Mouse (Mus musculus): ENCODE results near the gene Mrpl14. TPM values are rescaled to one million over a fixed set of nuclear protein-coding genes. Genes with fewer than 3 reads are reported as not detected.

Mrpl14 gene
- polyA plus RNA-seq, 1 experiment: 39.0 TPM

DNA sequence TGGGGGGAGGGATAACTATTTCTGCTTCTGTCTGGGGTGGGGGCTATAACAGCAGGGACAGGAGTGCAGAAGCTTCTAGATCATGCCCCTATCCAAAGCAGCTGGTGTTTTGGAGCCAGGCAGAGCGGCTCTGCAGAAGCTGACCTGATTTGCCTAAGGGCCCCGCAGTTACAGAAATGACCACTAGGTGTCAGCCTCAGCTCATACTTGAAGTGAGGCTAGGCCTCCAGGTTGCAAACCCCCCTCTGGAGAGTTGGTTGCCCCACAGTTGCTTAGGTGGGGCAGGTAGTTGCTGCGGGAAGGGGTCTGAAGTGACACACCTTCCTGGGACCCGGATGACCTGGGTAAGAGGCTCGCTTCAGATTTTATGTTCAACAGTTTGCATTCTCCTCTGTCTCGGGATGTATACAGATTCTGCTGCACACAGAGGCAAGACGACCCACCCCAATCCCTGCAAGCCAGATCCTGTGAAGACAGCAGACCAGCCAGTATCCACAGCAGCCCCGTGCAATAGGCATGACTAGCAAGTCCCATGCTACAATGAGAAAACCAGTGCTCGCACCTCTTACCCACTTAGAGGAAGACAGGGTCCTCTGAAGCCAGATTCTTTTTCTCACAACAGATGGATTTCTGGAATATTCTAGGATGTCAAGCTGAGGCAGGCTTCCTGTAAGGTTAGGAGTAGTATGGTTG is 45.2 kb downstream of the Mrpl14 start:
- Histone ChIP-seq H3K4me1 (ENCODE audit: control insufficient read depth, insufficient read depth, low read length) (0 out of 2 replicates have a peak, but pooled peaks cover 6% of the 10 kb centered on the region), H3K4me3 (ENCODE audit: insufficient read depth, low read length) (no peak overlapping the region), H3K27ac (ENCODE audit: insufficient read depth, low read length) (no peak overlapping the region)
- TF ChIP-seq POLR2A (IDR thresholded peaks at IDR 0.05; ENCODE audit: low read depth, low read length) (no peak), CTCF (IDR thresholded peaks at IDR 0.05; ENCODE audit: borderline replicate concordance, insufficient read depth, low read length) (peak; percentile 52; the same call in 1 of the 2 replicates)

DNA sequence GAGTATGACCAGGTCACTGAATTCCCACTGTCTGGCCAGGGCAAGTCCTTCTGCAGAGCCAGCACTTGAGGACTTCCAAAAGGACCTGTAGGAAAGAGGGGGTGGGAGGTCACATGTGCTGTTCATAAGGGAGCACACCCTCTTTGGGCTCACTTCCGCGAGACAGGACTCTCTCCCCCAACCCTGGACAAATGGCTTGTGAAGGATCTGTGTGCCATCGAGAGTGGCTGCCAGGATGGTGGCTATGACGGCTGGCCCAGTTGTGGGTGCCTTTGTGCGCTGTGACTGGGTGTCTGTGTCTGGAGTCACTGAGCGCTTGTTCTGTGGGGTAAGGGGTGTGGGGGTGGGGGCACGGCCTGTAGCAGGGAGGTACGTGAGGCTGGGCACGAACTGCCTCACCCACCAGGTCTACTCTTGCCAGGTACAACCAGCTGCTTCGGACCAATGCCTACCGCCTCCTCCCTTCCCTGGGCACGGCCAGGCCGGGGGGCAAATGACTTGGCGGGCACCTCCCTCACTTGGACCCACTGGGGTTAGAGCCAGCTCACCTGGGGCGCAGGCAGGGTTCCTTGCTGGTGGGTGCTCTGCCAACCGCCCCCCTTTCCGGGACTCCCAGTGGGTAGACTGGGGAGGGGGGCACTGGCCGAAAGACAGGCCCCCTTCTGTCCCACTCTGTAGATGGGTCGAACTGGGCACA is 47.1 kb downstream of the Mrpl14 start:
- Histone ChIP-seq H3K4me1 (ENCODE audit: control insufficient read depth, insufficient read depth, low read length) (peaks cover 6% of the 10 kb centered on the region; the same call in 1 of the 2 replicates), H3K4me3 (ENCODE audit: insufficient read depth, low read length) (no peak overlapping the region), H3K27ac (ENCODE audit: insufficient read depth, low read length) (no peak overlapping the region)
- TF ChIP-seq POLR2A (IDR thresholded peaks at IDR 0.05; ENCODE audit: low read depth, low read length): no peak
- TF ChIP-seq CTCF (IDR thresholded peaks at IDR 0.05; ENCODE audit: borderline replicate concordance, insufficient read depth, low read length): no peak

DNA sequence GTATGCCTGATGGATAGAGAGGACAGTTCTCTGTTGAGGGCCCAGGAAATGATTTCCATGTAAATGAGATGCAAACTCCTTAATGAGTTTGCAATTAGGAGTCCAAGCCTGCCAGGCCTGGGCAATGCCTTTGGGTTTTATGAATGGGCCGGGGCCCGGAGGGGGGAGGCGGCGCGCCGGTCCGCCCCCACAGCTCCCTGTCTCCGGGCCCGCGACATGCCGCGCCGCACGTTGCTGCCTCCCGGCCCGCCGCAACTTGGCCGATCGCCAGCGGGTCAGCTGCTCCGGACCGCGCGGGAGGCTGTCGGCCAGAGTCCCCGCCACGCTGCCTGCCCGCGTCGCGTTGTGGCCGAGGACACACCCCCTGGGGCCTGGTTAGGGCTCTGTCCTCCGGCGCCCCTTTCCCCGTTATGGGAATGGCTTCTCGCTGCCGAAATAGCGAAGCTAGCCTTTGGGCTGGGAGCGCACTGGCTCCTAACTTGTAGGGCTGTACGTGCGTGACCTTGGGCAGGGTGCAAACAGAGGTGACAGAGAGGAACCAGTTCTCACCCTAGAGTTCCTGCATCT is 47.7 kb downstream of the Mrpl14 start, which contains the start of gene 1600014C23Rik:
Gene 1600014C23Rik (minus strand): TSS at position 110 of the 567 bp plus-strand sequence.
- no peak for TF ChIP-seq CTCF (IDR thresholded peaks at IDR 0.05; ENCODE audit: borderline replicate concordance, insufficient read depth, low read length)
- no peak for TF ChIP-seq POLR2A (IDR thresholded peaks at IDR 0.05; ENCODE audit: low read depth, low read length)
- H3K4me3 ChIP-seq (ENCODE audit: insufficient read depth, low read length): no peak within 1 kb of the TSS
- H3K27ac ChIP-seq (ENCODE audit: insufficient read depth, low read length): no peak within 1 kb of the TSS
- peaks cover 6% of the 10 kb centered on the region; the same call in 1 of the 2 replicates for H3K4me1 ChIP-seq (ENCODE audit: control insufficient read depth, insufficient read depth, low read length)

DNA sequence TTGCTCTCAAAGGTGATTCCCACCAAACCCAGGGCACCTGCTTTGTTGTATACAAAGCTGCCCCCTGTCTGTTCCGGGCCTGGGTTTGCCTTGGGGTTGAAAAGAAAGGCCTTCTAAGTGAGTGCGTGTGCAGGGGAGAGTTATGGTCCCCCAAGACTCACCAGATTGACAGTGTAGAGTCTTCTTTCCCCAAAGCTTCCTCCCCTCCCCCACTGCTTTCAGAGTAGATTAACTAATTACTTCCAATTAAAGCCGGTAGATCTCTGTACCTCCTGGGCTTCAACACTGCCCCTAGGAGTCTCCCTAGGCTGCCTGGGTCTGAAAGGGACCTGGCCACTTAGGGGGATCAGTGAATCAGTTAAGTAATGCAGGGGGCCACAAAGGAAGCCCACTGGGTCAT is 48.2 kb downstream of the Mrpl14 start:
- no peak overlapping the region for H3K27ac ChIP-seq (ENCODE audit: insufficient read depth, low read length)
- H3K4me3 ChIP-seq (ENCODE audit: insufficient read depth, low read length): no peak overlapping the region
- peaks cover 6% of the 10 kb centered on the region; the same call in 1 of the 2 replicates for H3K4me1 ChIP-seq (ENCODE audit: control insufficient read depth, insufficient read depth, low read length)
- TF ChIP-seq CTCF (IDR thresholded peaks at IDR 0.05; ENCODE audit: borderline replicate concordance, insufficient read depth, low read length): no peak
- no peak for TF ChIP-seq POLR2A (IDR thresholded peaks at IDR 0.05; ENCODE audit: low read depth, low read length)

DNA sequence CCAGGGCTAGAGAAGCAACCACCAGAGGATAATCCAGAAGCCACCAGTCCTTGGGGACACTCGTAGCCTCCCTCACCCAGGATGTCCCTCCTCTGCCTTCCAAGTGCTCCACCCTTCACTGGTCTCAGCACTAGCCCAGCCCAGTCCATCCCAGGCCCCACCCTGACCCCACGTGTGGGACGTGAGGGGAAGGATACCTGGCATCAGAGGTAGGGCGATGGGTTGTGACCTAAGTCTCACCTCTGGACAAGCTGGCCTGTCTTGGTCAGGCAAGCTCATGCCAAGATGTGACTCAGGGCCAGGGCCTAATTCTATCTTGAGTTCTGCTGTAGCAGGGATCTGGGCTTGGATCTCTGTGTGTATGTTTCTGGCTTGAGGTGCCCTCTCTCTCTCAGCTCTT is 48.8 kb downstream of the Mrpl14 start:
- Histone ChIP-seq H3K4me3 (ENCODE audit: insufficient read depth, low read length) (no peak overlapping the region), H3K27ac (ENCODE audit: insufficient read depth, low read length) (no peak overlapping the region), H3K4me1 (ENCODE audit: control insufficient read depth, insufficient read depth, low read length) (peaks cover 6% of the 10 kb centered on the region; the same call in 1 of the 2 replicates)
- TF ChIP-seq CTCF (IDR thresholded peaks at IDR 0.05; ENCODE audit: borderline replicate concordance, insufficient read depth, low read length) (no peak), POLR2A (IDR thresholded peaks at IDR 0.05; ENCODE audit: low read depth, low read length) (no peak)

DNA sequence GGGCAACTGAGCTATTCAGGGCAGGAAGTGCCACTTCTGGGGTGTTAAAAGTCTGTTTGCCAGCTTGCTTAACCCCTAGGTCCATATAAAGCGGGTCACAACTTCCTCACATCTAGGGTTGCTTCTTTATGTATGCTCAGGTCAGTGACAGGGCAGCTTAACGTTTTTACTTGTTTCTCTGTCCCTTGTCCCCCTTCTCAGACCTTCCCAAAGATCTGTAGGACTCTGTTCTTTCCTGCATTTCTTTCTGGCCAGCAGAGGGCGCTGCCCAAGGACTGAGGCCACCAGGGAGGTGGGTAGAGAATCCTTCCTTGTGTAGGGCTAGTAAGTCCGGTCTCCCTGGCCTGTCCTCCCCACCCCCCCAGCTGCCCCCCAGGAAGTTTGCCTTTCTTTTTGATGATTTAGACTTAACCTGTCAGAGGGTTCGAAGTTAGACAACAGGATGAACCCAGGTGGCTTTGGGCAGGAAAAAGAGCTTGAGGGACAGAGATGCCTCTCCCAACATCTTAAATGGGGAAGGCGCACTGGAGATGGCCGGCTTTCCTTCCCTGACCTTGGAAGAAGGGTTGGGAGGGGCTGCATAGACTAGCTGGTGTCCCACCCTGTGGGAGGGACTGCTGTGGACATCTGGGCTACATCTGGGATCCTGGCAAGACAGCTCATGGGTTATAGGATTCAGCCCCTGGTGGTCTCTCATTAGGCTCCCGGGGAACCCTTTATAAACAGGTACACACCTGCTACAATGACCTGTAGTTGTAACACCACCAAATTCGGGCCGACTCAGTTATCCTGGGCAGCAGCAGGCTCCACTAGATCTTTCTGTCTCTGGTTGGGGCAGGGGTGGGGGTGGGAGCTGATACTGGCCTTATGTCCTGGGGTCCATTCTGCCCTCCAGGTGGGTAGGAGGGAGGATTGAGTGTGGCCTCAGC is 49.5 kb downstream of the Mrpl14 start:
- peak overlapping the region; percentile 50 for H3K27ac ChIP-seq (ENCODE audit: insufficient read depth, low read length)
- H3K4me1 ChIP-seq (ENCODE audit: control insufficient read depth, insufficient read depth, low read length): peaks cover 6% of the 10 kb centered on the region; the same call in 1 of the 2 replicates
- H3K4me3 ChIP-seq (ENCODE audit: insufficient read depth, low read length): peak overlapping the region; percentile 47; the same call in 1 of the 2 replicates
- TF ChIP-seq POLR2A (IDR thresholded peaks at IDR 0.05; ENCODE audit: low read depth, low read length): peak; percentile 41
- peak; percentile 76; the same call in 1 of the 2 replicates for TF ChIP-seq CTCF (IDR thresholded peaks at IDR 0.05; ENCODE audit: borderline replicate concordance, insufficient read depth, low read length)

DNA sequence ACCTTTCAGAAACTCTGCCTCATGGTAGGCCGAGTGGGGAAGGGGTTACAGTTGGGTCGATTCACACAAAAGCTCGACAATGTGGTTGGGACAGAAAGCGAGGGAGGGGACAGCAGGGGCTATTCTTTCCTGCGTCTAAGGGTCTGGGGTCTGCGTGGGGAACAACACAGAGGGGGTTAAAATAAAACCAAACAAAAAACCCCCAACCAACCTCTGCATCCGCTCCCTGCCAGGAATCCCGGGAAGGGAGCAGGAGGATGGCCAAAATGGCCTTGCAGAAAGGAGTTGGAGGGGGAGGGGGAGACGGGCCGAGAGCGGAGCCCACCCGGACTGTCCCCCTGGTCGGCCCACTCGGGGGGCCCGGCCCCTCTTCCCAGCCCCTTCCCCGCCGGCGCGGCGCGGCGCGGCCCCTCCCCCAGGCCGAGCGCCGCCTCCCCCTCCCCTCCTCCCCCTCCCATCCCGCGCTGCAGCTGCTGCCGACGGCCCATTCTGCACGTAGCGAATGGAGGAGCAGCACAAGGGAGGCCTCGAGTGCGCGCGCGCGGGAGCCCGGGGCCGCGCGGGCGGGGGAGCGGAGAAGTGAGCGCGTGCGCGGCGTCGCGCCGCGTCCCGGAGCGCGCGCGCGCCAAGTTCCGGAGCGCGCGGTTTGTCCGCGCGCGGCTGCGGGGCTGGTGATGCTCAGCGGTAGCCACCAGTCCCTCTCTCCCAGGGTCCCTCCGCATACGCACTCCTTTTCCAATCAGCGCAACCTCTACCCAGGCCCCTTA is 50.4 kb downstream of the Mrpl14 start:
- Histone ChIP-seq H3K4me1 (ENCODE audit: control insufficient read depth, insufficient read depth, low read length) (peaks cover 6% of the 10 kb centered on the region; the same call in 1 of the 2 replicates), H3K4me3 (ENCODE audit: insufficient read depth, low read length) (peak overlapping the region; percentile 47), H3K27ac (ENCODE audit: insufficient read depth, low read length) (peak overlapping the region; percentile 50)
- TF ChIP-seq CTCF (IDR thresholded peaks at IDR 0.05; ENCODE audit: borderline replicate concordance, insufficient read depth, low read length) (no peak), POLR2A (IDR thresholded peaks at IDR 0.05; ENCODE audit: low read depth, low read length) (peak; percentile 63; the same call in 1 of the 2 replicates)

DNA sequence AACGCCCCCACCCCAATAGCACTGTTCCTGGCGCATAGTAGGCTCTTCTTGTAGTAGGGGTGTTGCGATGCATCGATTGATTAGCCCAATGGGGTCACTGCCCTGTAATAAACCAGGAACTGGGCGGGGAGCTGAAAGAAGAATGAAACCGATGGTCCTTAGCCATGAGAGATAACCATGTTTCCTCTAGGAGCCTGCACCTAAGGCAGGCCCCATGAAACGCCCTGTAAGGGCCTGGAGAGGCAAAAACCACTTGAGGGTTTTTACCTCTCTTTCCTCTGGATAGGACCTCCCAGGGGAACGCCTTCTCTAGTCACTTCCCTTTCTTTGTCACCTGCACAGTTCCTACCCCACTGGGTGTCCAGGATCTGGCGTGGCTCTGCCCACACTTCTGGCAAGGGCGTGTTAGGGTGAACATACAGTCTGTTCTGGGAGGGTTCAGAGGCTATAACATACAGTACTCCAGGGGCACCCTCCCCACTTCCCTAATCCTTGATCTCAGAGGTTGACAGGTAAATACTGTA is 51.0 kb downstream of the Mrpl14 start:
- no peak for TF ChIP-seq POLR2A (IDR thresholded peaks at IDR 0.05; ENCODE audit: low read depth, low read length)
- no peak for TF ChIP-seq CTCF (IDR thresholded peaks at IDR 0.05; ENCODE audit: borderline replicate concordance, insufficient read depth, low read length)
- Histone ChIP-seq H3K4me1 (ENCODE audit: control insufficient read depth, insufficient read depth, low read length) (peaks cover 6% of the 10 kb centered on the region; the same call in 1 of the 2 replicates), H3K27ac (ENCODE audit: insufficient read depth, low read length) (no peak overlapping the region), H3K4me3 (ENCODE audit: insufficient read depth, low read length) (peak overlapping the region; percentile 35)
